Mouse (Mus musculus) spleen, adult 2 months (tissue): Measurements from ENCODE around the gene Prdm15.

Experiments used
- CTCF ChIP-seq: fragments of 200-500 bp; IDR thresholded peaks from 2 replicates; pipeline ENCODE4 v1.5.1; 2011; ENCODE audit warnings: mild to moderate bottlenecking, inconsistent platforms; ENCODE audit not compliant: insufficient read depth, insufficient read length, insufficient replicate concordance; ENCODE audit errors: extremely low read depth
- POLR2A ChIP-seq: fragments of 200-500 bp; IDR thresholded peaks from 2 replicates; pipeline ENCODE4 v1.6.1; 2011; ENCODE audit warnings: low read depth, low read length, inconsistent platforms

- TF ChIP-seq POLR2A (no peak), CTCF (no peak)
Measured at GRCm38 (mm10) chr16:97797212-97797611, 54.4 kb downstream of the Prdm15 start.
